Mouse (Mus musculus): ENCODE results near the gene Gabarap. TPM values are rescaled to one million over a fixed set of nuclear protein-coding genes. Genes with fewer than 3 reads are reported as not detected.

The Gabarap gene
- 586 TPM for polyA plus RNA-seq (2014; fragmentation: Illumina TruSeq; extraction: RNeasy Lipid Tissue Mini Kit (QIAGEN cat#74804); ENCODE audit: low read depth, low replicate concordance)

DNA sequence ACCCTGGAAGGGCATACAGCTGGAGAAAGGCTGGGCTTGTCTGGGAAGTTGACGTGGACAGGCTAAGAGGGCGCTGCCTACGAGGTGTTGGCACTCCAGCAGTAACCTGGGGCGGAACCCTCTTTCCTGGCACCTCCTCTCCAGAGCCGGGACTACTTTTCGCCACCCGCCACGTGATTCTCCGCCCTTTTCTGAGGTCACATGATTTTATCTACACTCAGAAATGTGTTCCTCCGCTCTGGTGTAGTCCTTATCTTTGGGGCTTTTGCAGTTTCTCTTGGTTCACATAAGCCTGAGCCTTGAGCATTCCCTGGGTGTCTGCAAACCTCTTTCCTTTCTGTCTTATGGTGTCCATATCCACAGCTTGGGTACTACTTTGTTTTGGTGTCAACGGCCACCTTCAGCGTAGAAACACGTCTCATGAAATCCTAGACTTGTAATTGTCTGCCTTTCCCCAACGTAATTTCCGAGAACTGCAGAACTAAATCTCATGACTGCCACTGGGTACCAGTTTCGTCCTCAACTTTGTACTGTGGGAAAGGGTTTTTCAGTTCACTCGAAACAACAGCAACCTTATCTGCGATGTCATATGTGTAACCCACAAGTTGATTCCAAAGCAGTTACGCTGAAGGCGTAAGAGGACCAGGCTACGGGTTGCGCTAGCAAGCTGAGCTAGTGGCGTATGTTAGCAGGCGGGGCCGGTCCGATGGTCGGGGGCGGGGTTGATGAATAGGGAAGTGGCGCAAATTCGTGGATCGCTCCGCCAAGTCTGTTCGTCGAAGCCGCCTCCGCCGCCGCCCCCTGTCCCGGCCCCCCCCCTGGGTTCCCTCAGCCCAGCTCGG lies at the start of gene Gabarap:
Gabarap (plus strand) TSS at position 294 of the 842 bp plus-strand sequence.

DNA sequence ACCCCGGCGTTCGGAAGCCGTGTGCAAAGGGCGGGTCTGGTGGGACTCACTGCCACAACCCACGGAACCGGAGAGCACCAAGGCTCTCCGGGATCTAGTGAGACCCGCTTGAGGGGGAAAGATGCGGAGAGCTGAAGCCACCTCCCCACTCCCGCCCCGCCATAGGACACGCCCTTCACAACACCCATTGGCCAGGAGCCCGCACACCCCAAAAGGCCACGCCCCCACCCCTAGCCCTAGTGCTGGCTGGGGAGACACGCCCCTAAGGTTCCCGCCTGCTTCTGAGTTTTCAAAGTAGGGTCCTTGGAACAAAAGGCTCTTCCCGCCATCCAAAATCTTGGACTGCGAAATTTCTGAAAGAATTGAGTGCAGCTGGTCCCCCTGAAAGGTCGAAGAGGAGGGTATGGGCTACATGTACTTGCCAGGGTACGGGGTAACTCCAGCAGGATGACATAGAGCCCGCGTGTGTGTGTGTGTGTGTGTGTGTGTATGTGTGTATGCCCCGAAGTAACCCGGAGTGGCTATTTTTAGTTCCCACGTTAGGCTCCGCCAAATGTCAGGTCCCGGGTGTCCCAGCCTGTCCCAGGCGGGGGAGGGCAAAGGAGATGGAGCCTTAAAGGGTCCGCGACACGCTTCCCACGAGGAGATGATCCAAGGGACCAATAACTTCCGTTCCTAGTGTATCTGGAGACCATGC lies 42.7 kb upstream of the Gabarap start, which contains the start of gene Slc2a4:
Slc2a4 (minus strand) TSS at position 123 of the 697 bp plus-strand sequence.

DNA sequence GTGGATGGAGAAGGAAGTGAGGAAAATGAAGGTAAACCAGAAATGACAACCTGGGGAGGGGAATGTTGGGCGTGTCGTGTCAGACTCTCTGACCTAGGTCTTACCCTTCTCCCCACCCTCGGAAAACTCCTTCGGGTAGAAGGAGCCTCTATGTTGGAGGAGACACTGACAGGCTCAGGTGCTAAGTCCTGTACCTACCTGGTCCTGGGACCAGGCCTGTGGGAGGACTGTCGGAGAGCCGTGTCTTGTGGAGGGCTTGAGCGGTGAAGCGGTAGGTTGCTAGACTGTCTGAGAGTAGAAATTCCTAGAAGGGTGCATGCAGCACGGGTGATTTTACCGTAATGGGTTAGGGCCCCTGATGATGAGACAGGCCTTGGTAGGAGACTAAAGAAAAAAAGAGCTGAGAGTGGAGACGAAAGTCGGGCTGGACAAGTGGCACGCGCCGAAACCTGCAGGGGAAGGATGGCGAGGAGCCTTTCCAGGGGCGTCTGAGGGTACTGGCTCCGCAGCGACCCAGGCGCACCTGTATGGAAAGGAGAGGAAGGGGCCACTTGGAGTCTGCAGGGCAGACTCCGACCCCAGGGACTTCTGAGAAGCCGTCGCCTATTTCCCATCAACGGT lies 26.2 kb upstream of the Gabarap start, which contains the start of gene Cldn7:
Cldn7 (plus strand) TSS at position 130 of the 621 bp plus-strand sequence.

DNA sequence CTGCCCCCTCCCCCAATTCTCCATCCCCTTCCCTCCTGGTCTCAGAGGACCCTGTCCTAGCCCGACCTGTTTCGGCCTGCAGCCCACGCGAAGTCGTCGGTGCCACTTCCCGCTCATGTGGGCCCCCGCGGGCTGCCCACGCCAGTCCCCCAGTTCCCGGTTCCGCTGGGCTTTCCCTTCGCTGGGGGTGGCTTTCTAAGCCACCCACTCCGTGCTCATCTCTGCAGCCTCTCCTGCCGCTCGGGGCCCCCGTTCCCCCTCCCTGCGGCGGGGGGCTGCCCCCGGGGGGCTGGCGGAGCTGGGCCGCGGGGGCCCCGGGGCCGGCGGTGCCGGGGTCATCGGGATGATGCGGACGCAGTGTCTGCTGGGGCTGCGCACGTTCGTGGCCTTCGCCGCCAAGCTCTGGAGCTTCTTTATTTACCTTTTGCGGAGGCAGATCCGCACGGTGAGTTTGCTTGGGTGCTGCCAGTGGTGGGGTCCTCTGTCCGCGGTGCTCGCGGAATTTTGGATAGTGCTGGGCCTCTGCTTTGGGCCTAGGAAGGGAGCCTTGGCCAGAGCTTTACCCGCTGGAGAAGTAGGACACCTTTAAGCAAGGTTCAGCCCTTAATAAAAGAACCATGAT lies 9.7 kb upstream of the Gabarap start, which contains the start of gene Ctdnep1:
Ctdnep1 (plus strand) TSS at position 16 of the 622 bp plus-strand sequence.

DNA sequence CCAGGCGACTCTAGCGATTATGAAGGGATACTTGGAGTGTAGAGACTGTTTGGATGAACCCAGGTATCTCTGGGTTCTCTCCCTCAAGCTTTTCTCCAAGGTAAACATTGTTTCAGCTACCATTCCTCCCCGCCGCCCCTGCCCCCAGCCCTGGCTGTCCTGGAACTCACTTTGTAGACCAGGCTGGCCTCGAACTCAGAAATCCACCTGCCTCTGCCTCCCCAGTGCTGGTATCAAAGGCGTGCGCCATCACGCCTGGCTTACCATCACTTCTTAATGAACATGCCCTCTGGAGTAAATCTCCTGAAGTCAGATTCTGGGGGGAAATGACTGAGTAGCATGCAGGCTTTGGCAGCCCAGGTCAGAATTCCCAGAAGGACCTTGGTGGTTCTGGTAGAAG lies 8.7 kb upstream of the Gabarap start, which contains the start of gene Elp5:
Elp5 (minus strand) TSS at position 293 of the 400 bp plus-strand sequence.

DNA sequence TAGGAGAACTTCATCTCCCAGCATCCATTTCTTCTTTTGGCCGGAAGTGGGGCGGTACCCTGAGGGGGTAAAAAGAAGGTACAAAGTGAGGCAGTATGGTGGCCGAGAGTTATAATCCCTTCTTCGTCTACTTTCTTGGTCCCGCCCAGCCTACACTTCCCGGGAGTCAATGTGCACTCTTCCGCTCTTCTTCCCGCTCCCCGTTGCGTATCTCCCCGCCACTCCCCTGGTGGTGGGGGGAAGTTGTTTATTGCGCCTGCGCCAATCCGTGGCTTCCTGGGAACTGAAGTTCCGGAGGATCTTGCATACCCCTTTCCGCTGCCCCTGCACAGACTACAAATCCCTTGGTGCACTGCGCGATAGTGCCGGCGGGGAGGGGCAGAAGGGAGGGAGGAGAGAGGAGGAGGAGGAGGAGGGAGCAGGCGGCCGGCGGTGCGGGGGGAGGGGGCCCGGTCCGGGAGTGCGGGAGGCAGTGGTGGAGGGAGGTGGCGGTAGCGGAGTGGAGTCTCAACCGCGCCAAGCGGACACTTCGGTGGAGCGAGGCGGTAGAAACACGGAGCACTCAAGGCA lies 4.5 kb downstream of the Gabarap start, which contains the start of gene Phf23:
Phf23 (plus strand) TSS at position 387 of the 570 bp plus-strand sequence.

DNA sequence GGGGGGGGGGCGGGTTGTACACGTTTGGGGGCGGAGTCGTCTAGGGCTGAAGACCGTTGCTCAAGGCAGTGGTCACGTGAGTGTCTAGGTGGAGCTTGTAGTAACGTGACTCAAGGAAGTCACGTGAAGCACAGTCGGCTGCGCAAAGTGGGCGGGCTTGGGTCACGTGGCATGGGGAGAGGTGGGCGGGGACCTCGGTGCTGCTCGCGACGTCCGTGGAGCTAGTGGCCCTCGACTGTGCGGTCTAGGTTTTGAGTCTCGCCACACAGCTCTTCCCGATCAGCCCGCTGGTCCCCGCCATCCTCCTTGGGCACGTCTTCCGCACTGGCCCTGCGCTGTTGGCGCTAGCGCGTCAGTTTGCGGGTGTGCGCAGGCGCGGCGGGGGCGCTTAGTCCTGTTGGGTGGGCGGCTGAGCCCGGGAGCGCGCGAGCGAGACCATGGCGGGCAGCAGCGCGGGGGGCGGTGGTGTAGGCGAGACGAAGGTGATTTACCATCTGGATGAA lies 9.5 kb downstream of the Gabarap start, which contains the start of gene Dvl2:
Dvl2 (plus strand) TSS at position 200 of the 503 bp plus-strand sequence.

DNA sequence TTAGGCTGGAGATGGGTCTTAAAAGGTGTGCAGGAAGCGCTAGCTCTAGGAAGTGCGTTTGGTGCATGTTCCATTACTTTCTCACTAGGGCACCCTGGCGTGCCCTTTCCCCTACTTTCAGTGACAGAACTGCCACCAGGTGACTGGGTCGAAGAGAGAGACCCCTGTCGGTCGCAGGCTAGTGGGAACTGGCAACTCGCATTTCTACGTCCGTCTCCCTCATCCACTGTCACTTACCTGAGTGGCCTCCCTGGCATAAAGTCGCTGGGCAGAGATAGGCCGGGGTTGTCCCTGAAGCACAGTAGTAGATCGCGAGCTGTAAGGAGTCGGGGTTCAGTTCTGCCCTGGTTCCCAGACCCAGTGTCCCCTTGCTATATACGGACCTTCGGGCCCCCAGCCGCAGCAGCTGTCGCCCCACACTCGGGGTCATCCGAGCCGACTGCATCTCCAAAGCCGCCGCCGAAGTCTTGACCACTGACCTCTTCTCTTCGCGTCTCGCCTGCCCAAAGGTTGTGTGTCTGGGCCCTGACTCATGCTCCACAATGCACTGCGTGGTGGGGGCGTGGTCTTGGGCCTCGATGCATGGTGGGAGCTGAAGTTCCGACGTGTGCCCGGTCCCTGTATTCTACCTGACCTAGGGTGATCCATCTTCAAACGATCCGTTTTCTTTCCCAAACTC lies 24.1 kb downstream of the Gabarap start, which contains the start of gene Acadvl:
Acadvl (minus strand) TSS at position 532 of the 679 bp plus-strand sequence.

DNA sequence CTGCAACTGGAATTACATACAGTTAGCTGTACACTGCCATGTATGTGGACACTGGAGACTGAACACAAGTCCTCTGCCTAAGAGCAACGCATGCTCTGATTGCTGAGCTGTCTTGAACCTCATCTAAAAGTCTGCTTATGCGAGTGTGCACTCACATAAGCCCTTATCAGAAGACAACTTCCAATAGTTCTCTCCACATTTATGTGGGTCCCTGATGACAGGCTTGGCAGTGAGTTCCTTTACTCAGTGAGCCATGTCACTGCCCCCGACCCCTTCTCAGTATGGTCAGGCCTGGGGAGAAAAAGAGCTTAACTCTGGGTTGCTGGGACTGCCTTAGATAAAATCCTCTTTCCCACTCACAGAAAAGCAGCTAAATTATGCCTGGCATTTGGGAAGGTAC lies 25.7 kb downstream of the Gabarap start, which contains the start of gene Dlg4:
Dlg4 (plus strand) TSS at position 274 of the 400 bp plus-strand sequence.

Other genes starting within 250 kb of the Gabarap start
- gene Polr2a, start 232.5 kb upstream of the Gabarap start, polyA plus RNA-seq (2014; fragmentation: Illumina TruSeq; extraction: RNeasy Lipid Tissue Mini Kit (QIAGEN cat#74804); ENCODE audit: low read depth, low replicate concordance), result 43.5 TPM
- 33.7 TPM for gene Slc35g3, start 229.2 kb upstream of the Gabarap start, polyA plus RNA-seq (2014; fragmentation: Illumina TruSeq; extraction: RNeasy Lipid Tissue Mini Kit (QIAGEN cat#74804); ENCODE audit: low read depth, low replicate concordance)
- 3.6 TPM for gene Zbtb4, start 225.2 kb upstream of the Gabarap start, polyA plus RNA-seq (2014; fragmentation: Illumina TruSeq; extraction: RNeasy Lipid Tissue Mini Kit (QIAGEN cat#74804); ENCODE audit: low read depth, low replicate concordance)
- gene Chrnb1, start 195.2 kb upstream of the Gabarap start, polyA plus RNA-seq (2014; fragmentation: Illumina TruSeq; extraction: RNeasy Lipid Tissue Mini Kit (QIAGEN cat#74804); ENCODE audit: low read depth, low replicate concordance), result 0.24 TPM
- gene Fgf11, start 189.3 kb upstream of the Gabarap start, polyA plus RNA-seq (2014; fragmentation: Illumina TruSeq; extraction: RNeasy Lipid Tissue Mini Kit (QIAGEN cat#74804); ENCODE audit: low read depth, low replicate concordance), result 3.7 TPM
- gene Tmem102, start 185.5 kb upstream of the Gabarap start, polyA plus RNA-seq (2014; fragmentation: Illumina TruSeq; extraction: RNeasy Lipid Tissue Mini Kit (QIAGEN cat#74804); ENCODE audit: low read depth, low replicate concordance), result not detected
- gene Gm39566, start 175.8 kb upstream of the Gabarap start, polyA plus RNA-seq (2014; fragmentation: Illumina TruSeq; extraction: RNeasy Lipid Tissue Mini Kit (QIAGEN cat#74804); ENCODE audit: low read depth, low replicate concordance), result 131 TPM
- 15.9 TPM for gene Spem2, start 172.7 kb upstream of the Gabarap start, polyA plus RNA-seq (2014; fragmentation: Illumina TruSeq; extraction: RNeasy Lipid Tissue Mini Kit (QIAGEN cat#74804); ENCODE audit: low read depth, low replicate concordance)
- gene Spem1, start 169.0 kb upstream of the Gabarap start, polyA plus RNA-seq (2014; fragmentation: Illumina TruSeq; extraction: RNeasy Lipid Tissue Mini Kit (QIAGEN cat#74804); ENCODE audit: low read depth, low replicate concordance), result 145 TPM
- 0.17 TPM for gene Nlgn2, start 153.4 kb upstream of the Gabarap start, polyA plus RNA-seq (2014; fragmentation: Illumina TruSeq; extraction: RNeasy Lipid Tissue Mini Kit (QIAGEN cat#74804); ENCODE audit: low read depth, low replicate concordance)
- 4.6 TPM for gene Tmem256, start 152.6 kb upstream of the Gabarap start, polyA plus RNA-seq (2014; fragmentation: Illumina TruSeq; extraction: RNeasy Lipid Tissue Mini Kit (QIAGEN cat#74804); ENCODE audit: low read depth, low replicate concordance)
- gene Plscr3, start 144.8 kb upstream of the Gabarap start, polyA plus RNA-seq (2014; fragmentation: Illumina TruSeq; extraction: RNeasy Lipid Tissue Mini Kit (QIAGEN cat#74804); ENCODE audit: low read depth, low replicate concordance), result 0.28 TPM
- gene Tnk1, start 132.4 kb upstream of the Gabarap start, polyA plus RNA-seq (2014; fragmentation: Illumina TruSeq; extraction: RNeasy Lipid Tissue Mini Kit (QIAGEN cat#74804); ENCODE audit: low read depth, low replicate concordance), result 0.07 TPM
- 8.3 TPM for gene Tmem95, start 113.1 kb upstream of the Gabarap start, polyA plus RNA-seq (2014; fragmentation: Illumina TruSeq; extraction: RNeasy Lipid Tissue Mini Kit (QIAGEN cat#74804); ENCODE audit: low read depth, low replicate concordance)
- 0.22 TPM for gene Kctd11, start 109.7 kb upstream of the Gabarap start, polyA plus RNA-seq (2014; fragmentation: Illumina TruSeq; extraction: RNeasy Lipid Tissue Mini Kit (QIAGEN cat#74804); ENCODE audit: low read depth, low replicate concordance)
- 1.7 TPM for gene Acap1, start 95.6 kb upstream of the Gabarap start, polyA plus RNA-seq (2014; fragmentation: Illumina TruSeq; extraction: RNeasy Lipid Tissue Mini Kit (QIAGEN cat#74804); ENCODE audit: low read depth, low replicate concordance)
- 291 TPM for gene 2810408A11Rik, start 90.2 kb upstream of the Gabarap start, polyA plus RNA-seq (2014; fragmentation: Illumina TruSeq; extraction: RNeasy Lipid Tissue Mini Kit (QIAGEN cat#74804); ENCODE audit: low read depth, low replicate concordance)
- gene Neurl4, start 90.1 kb upstream of the Gabarap start, polyA plus RNA-seq (2014; fragmentation: Illumina TruSeq; extraction: RNeasy Lipid Tissue Mini Kit (QIAGEN cat#74804); ENCODE audit: low read depth, low replicate concordance), result 5.5 TPM
- 66.3 TPM for gene Gps2, start 77.3 kb upstream of the Gabarap start, polyA plus RNA-seq (2014; fragmentation: Illumina TruSeq; extraction: RNeasy Lipid Tissue Mini Kit (QIAGEN cat#74804); ENCODE audit: low read depth, low replicate concordance)
- gene Eif5a, start 69.2 kb upstream of the Gabarap start, polyA plus RNA-seq (2014; fragmentation: Illumina TruSeq; extraction: RNeasy Lipid Tissue Mini Kit (QIAGEN cat#74804); ENCODE audit: low read depth, low replicate concordance), result 247 TPM
- 1,705 TPM for gene Ybx2, start 55.3 kb upstream of the Gabarap start, polyA plus RNA-seq (2014; fragmentation: Illumina TruSeq; extraction: RNeasy Lipid Tissue Mini Kit (QIAGEN cat#74804); ENCODE audit: low read depth, low replicate concordance)
- gene Slc2a4, start 43.0 kb upstream of the Gabarap start, polyA plus RNA-seq (2014; fragmentation: Illumina TruSeq; extraction: RNeasy Lipid Tissue Mini Kit (QIAGEN cat#74804); ENCODE audit: low read depth, low replicate concordance), result 0.07 TPM
- 0.36 TPM for gene Cldn7, start 26.4 kb upstream of the Gabarap start, polyA plus RNA-seq (2014; fragmentation: Illumina TruSeq; extraction: RNeasy Lipid Tissue Mini Kit (QIAGEN cat#74804); ENCODE audit: low read depth, low replicate concordance)
- gene Ctdnep1, start 10.0 kb upstream of the Gabarap start, polyA plus RNA-seq (2014; fragmentation: Illumina TruSeq; extraction: RNeasy Lipid Tissue Mini Kit (QIAGEN cat#74804); ENCODE audit: low read depth, low replicate concordance), result 35.9 TPM
- 70.4 TPM for gene Elp5, start 8.6 kb upstream of the Gabarap start, polyA plus RNA-seq (2014; fragmentation: Illumina TruSeq; extraction: RNeasy Lipid Tissue Mini Kit (QIAGEN cat#74804); ENCODE audit: low read depth, low replicate concordance)
- gene Phf23, start 4.6 kb downstream of the Gabarap start, polyA plus RNA-seq (2014; fragmentation: Illumina TruSeq; extraction: RNeasy Lipid Tissue Mini Kit (QIAGEN cat#74804); ENCODE audit: low read depth, low replicate concordance), result 12.7 TPM
- 0.98 TPM for gene Dvl2, start 9.5 kb downstream of the Gabarap start, polyA plus RNA-seq (2014; fragmentation: Illumina TruSeq; extraction: RNeasy Lipid Tissue Mini Kit (QIAGEN cat#74804); ENCODE audit: low read depth, low replicate concordance)
- gene Acadvl, start 24.3 kb downstream of the Gabarap start, polyA plus RNA-seq (2014; fragmentation: Illumina TruSeq; extraction: RNeasy Lipid Tissue Mini Kit (QIAGEN cat#74804); ENCODE audit: low read depth, low replicate concordance), result 3.9 TPM
- 0.46 TPM for gene Dlg4, start 25.8 kb downstream of the Gabarap start, polyA plus RNA-seq (2014; fragmentation: Illumina TruSeq; extraction: RNeasy Lipid Tissue Mini Kit (QIAGEN cat#74804); ENCODE audit: low read depth, low replicate concordance)
- gene Asgr1, start 62.9 kb downstream of the Gabarap start, polyA plus RNA-seq (2014; fragmentation: Illumina TruSeq; extraction: RNeasy Lipid Tissue Mini Kit (QIAGEN cat#74804); ENCODE audit: low read depth, low replicate concordance), result not detected
- not detected for gene Asgr2, start 101.5 kb downstream of the Gabarap start, polyA plus RNA-seq (2014; fragmentation: Illumina TruSeq; extraction: RNeasy Lipid Tissue Mini Kit (QIAGEN cat#74804); ENCODE audit: low read depth, low replicate concordance)
- 0.73 TPM for gene Mgl2, start 139.2 kb downstream of the Gabarap start, polyA plus RNA-seq (2014; fragmentation: Illumina TruSeq; extraction: RNeasy Lipid Tissue Mini Kit (QIAGEN cat#74804); ENCODE audit: low read depth, low replicate concordance)
- 1.9 TPM for gene Clec10a, start 165.1 kb downstream of the Gabarap start, polyA plus RNA-seq (2014; fragmentation: Illumina TruSeq; extraction: RNeasy Lipid Tissue Mini Kit (QIAGEN cat#74804); ENCODE audit: low read depth, low replicate concordance)
- not detected for gene Slc16a11, start 221.6 kb downstream of the Gabarap start, polyA plus RNA-seq (2014; fragmentation: Illumina TruSeq; extraction: RNeasy Lipid Tissue Mini Kit (QIAGEN cat#74804); ENCODE audit: low read depth, low replicate concordance)
- 0.62 TPM for gene Slc16a13, start 229.9 kb downstream of the Gabarap start, polyA plus RNA-seq (2014; fragmentation: Illumina TruSeq; extraction: RNeasy Lipid Tissue Mini Kit (QIAGEN cat#74804); ENCODE audit: low read depth, low replicate concordance)
- 1.7 TPM for gene Bcl6b, start 238.7 kb downstream of the Gabarap start, polyA plus RNA-seq (2014; fragmentation: Illumina TruSeq; extraction: RNeasy Lipid Tissue Mini Kit (QIAGEN cat#74804); ENCODE audit: low read depth, low replicate concordance)
- gene 0610010K14Rik, start 246.8 kb downstream of the Gabarap start, polyA plus RNA-seq (2014; fragmentation: Illumina TruSeq; extraction: RNeasy Lipid Tissue Mini Kit (QIAGEN cat#74804); ENCODE audit: low read depth, low replicate concordance), result 2.5 TPM
- 0.46 TPM for gene Gm21988, start 248.7 kb downstream of the Gabarap start, polyA plus RNA-seq (2014; fragmentation: Illumina TruSeq; extraction: RNeasy Lipid Tissue Mini Kit (QIAGEN cat#74804); ENCODE audit: low read depth, low replicate concordance)
- gene Rnasek, start 248.7 kb downstream of the Gabarap start, polyA plus RNA-seq (2014; fragmentation: Illumina TruSeq; extraction: RNeasy Lipid Tissue Mini Kit (QIAGEN cat#74804); ENCODE audit: low read depth, low replicate concordance), result 13.8 TPM